Mouse (Mus musculus) left cerebral cortex, adult 8-10 months (tissue): ENCODE results near the gene Prr5. TPM values are rescaled to one million over a fixed set of nuclear protein-coding genes. Genes with fewer than 3 reads are reported as not detected.

Experiments
- DNase-seq, 2 experiments: peaks; one replicate each; pipeline ENCODE4 v3.0.0; 2022; ENCODE audit warnings: low spot score in 2 of 2
- total RNA-seq, 4 experiments: library from RNA; stranded (reverse); gene quantifications; 2 replicates each; pipeline ENCODE4 v1.2.4; 2022

Prr5 gene
- total RNA-seq, 4 experiments from 2014 or later = 9.1 to 13.9 (median 10.2) TPM

GRCm38 (mm10) chr15:84679794-84680193, 10.4 kb downstream of the Prr5 start:
- DNase-seq = no peak

- no peak for DNase-seq
Measured at GRCm38 (mm10) chr15:84680545-84681454, 11.4 kb downstream of the Prr5 start.

- no peak for DNase-seq
Measured at GRCm38 (mm10) chr15:84681455-84682193, 12.2 kb downstream of the Prr5 start.

- no peak for DNase-seq
Measured at GRCm38 (mm10) chr15:84682206-84682605, 12.8 kb downstream of the Prr5 start.

- no peak for DNase-seq
Measured at GRCm38 (mm10) chr15:84682821-84683220, 13.4 kb downstream of the Prr5 start.

- no peak for DNase-seq
Measured at GRCm38 (mm10) chr15:84684520-84684919, 15.1 kb downstream of the Prr5 start.

GRCm38 (mm10) chr15:84685417-84685816, 16.0 kb downstream of the Prr5 start:
- no peak for DNase-seq

GRCm38 (mm10) chr15:84687904-84688303, 18.5 kb downstream of the Prr5 start:
- no peak for DNase-seq

- no peak for DNase-seq
Measured at GRCm38 (mm10) chr15:84689356-84689755, 19.9 kb downstream of the Prr5 start.

- no peak for DNase-seq
Measured at GRCm38 (mm10) chr15:84691513-84691912, 22.1 kb downstream of the Prr5 start.

- DNase-seq = no peak
Measured at GRCm38 (mm10) chr15:84692645-84693044, 23.2 kb downstream of the Prr5 start.

GRCm38 (mm10) chr15:84696021-84696420, 26.6 kb downstream of the Prr5 start:
- no peak for DNase-seq

GRCm38 (mm10) chr15:84697611-84698011, 28.2 kb downstream of the Prr5 start:
- DNase-seq = peak in 1 of 2 experiments; percentile 67

GRCm38 (mm10) chr15:84698189-84698588, 28.8 kb downstream of the Prr5 start:
- no peak for DNase-seq

GRCm38 (mm10) chr15:84700147-84700794, 30.9 kb downstream of the Prr5 start:
- DNase-seq = no peak

- DNase-seq = no peak
Measured at GRCm38 (mm10) chr15:84701947-84702346, 32.5 kb downstream of the Prr5 start.

GRCm38 (mm10) chr15:84702391-84703345, 33.2 kb downstream of the Prr5 start:
- no peak for DNase-seq

GRCm38 (mm10) chr15:84703992-84704391, 34.6 kb downstream of the Prr5 start:
- DNase-seq = no peak

- DNase-seq = no peak
Measured at GRCm38 (mm10) chr15:84705351-84705901, 36.0 kb downstream of the Prr5 start.

- no peak for DNase-seq
Measured at GRCm38 (mm10) chr15:84706983-84707619, 37.7 kb downstream of the Prr5 start.
